Mouse (Mus musculus): ENCODE measurements around the gene Tbc1d15.
"Not testable (repeated sequence)": the region's sequence is repeated elsewhere in the genome, so short reads cannot be mapped to it uniquely, and the experiment has no call there.

Tbc1d15 gene

GRCm38 (mm10) chr10:115248041-115248440 is 3.2 kb downstream of the Tbc1d15 start:
- DNase-seq (ENCODE audit: low read depth in 1 of 2, low spot score in 2 of 2), result no peak

DNA sequence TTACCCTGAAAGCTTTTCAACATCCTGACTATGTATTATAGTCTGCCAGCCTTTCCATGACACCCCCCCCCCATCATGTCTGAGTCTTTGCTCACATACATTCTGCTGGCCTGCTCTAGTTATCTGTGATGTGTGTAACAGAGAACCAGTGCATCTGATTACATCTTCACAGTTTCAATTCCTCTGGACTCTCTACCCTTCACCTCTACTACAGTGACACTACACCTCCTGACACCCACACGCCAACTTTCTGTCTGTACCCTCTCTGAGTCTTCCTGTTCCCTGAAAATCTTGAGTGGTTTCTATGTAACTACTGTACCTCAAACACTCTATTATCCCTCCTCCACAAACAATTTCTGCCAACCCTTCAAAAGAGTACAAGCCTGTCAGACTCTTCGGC is 5.8 kb downstream of the Tbc1d15 start:
- DNase-seq (ENCODE audit: low read depth in 1 of 2, low spot score in 2 of 2), result no peak

DNA sequence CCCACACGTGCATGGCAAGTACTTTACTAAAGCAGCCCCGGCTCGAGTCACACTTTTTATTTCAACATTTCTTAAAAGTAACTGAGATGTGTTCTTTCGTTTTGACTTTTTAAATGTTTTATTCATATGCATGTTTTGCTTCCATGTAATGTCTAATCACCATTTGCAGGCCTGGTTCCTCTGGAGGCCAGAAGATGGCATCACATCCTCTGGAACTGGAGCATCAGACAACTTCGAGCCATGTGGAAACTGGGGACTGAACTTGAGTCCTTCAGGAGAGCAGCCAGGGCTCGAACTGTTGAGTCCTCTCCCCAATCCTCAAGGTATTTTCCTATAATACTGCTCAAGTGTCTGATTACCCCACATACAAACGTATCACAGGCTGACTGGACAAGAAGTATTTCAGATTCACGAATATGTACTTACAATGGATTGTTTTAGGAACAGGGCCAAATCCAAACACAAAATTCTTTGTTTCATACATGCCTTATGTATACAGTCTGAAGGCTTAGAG is 10.1 kb downstream of the Tbc1d15 start:
- no peak for DNase-seq (ENCODE audit: low read depth in 1 of 2, low spot score in 2 of 2)

DNA sequence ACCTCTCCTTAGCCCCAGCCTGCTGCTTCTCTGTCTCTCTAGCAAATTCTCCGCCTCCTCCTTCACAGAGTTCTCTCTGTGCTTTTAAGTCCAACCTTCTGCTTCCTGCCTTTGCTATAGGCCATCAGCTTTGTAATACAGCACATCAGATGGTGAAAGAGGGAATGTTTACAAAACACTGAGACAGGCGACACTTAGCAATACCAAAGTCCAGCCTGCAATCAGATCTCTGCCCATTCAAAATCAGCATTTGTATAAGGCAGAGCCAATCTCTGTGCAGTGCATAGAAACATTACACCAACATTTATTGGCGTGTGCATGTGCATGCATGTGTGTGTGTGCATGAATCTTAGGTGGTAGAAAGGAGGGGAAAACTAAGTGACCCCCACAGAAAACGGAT is 13.3 kb downstream of the Tbc1d15 start:
- DNase-seq (ENCODE audit: low read depth in 1 of 2, low spot score in 2 of 2), result no peak

- no peak for DNase-seq (ENCODE audit: low read depth in 1 of 2, low spot score in 2 of 2)
These were observed 14.5 kb downstream of the Tbc1d15 start for GRCm38 (mm10) chr10:115236733-115237132.

- no peak for DNase-seq (ENCODE audit: low read depth in 1 of 2, low spot score in 2 of 2)
These were observed 15.8 kb downstream of the Tbc1d15 start for GRCm38 (mm10) chr10:115235501-115235900.

- DNase-seq (ENCODE audit: low read depth in 1 of 2, low spot score in 2 of 2), result no peak
These were observed 17.5 kb downstream of the Tbc1d15 start for GRCm38 (mm10) chr10:115233798-115234197.

GRCm38 (mm10) chr10:115232513-115232912 is 18.8 kb downstream of the Tbc1d15 start:
- no peak for DNase-seq (ENCODE audit: low read depth in 1 of 2, low spot score in 2 of 2)

DNA sequence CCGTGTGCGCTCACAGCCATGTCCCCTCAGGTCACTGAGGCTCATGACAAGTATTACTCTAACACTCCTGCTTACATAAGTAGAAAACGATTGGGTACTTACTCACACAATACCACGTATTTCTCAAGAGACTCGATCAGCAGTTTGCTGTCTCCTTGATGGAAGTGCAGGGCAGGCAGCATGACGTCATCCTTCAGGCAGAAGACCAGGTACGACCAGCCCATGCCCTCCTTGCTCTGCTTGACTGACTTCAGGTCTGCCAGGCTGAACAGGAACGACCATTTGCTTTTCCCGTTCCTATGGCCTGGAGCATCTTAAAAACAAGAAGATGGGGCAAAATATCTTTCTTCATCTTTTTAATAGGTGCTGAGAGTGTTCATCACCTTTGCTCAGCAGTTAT is 22.2 kb downstream of the Tbc1d15 start:
- no peak for DNase-seq (ENCODE audit: low read depth in 1 of 2, low spot score in 2 of 2)

GRCm38 (mm10) chr10:115226586-115226985 is 24.7 kb downstream of the Tbc1d15 start:
- no peak for DNase-seq (ENCODE audit: low read depth in 1 of 2, low spot score in 2 of 2)

GRCm38 (mm10) chr10:115223845-115224244 is 27.4 kb downstream of the Tbc1d15 start:
- no peak for DNase-seq (ENCODE audit: low read depth in 1 of 2, low spot score in 2 of 2)

GRCm38 (mm10) chr10:115212916-115213580 is 38.2 kb downstream of the Tbc1d15 start:
- DNase-seq (ENCODE audit: low read depth in 1 of 2, low spot score in 2 of 2), result no peak

GRCm38 (mm10) chr10:115205825-115206224 is 45.4 kb downstream of the Tbc1d15 start:
- DNase-seq (ENCODE audit: low read depth in 1 of 2, low spot score in 2 of 2), result no peak

GRCm38 (mm10) chr10:115205284-115205683 is 46.0 kb downstream of the Tbc1d15 start:
- no peak for DNase-seq (ENCODE audit: low read depth in 1 of 2, low spot score in 2 of 2)

DNA sequence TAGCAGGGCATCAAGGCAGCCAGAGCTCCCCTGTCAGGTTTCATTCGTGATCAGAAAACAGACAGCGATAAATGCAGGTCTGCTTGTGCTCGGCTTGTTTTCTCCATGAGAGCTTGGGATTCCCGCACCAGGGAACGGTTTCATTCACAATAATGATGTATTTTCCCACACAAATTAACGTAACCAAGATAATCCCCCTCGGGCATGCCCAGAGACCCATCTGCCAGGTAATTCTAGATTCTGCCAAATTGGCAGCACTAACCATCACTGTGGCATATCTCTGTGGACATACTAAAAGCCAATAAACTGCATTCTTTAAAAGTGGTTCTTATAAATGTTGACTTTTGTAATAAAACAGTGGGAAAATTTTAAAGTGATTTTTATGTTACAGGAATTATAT is 60.1 kb downstream of the Tbc1d15 start:
- DNase-seq (ENCODE audit: low read depth in 1 of 2, low spot score in 2 of 2), result no peak

DNA sequence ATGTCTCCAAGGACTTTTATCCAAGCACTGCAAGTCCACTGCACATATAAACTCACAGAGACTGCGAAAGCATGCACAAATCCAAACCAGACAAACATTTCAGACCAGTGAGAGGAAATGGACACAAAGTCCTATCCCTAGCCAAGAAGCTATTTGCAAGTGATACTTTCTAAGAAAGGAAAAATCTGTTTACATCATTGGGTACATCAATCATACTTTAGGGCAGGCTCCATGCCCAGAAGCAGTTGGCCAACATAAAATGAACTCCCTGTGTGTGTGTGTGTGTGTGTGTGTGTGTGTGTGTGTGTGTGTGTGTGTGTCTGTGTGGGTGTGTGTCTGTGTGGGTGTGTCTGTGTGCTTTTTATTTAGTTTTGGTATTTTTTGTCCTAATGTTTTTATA is 63.9 kb downstream of the Tbc1d15 start:
- no peak for DNase-seq (ENCODE audit: low read depth in 1 of 2, low spot score in 2 of 2)

DNA sequence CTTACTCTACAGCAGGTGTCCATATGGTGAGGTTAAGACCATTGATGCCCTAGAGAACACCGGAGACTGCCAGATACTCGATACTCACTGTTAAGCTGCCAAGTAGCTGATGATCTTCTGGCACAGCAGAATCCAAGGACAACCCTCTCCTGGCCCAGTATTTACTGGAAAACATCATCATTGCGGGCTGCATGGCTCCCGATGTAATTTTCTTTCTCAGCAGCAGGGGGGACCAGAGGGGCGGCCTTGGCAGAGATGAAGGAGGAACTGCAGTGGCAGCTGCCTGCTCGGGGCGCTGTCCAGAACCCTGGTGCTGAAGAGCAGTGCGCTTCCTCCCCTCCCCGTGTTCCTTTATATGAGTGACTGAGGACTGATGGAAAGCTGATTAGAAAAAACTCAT is 66.6 kb downstream of the Tbc1d15 start, which contains the start of gene Tph2:
Tph2 (minus strand) TSS at position 326 of the 400 bp plus-strand sequence.
- peak; percentile 41 to 67 for DNase-seq (ENCODE audit: low read depth in 1 of 2, low spot score in 2 of 2)

- DNase-seq (ENCODE audit: low read depth in 1 of 2, low spot score in 2 of 2), result no peak
These were observed 70.2 kb downstream of the Tbc1d15 start for GRCm38 (mm10) chr10:115181034-115181433.

DNA sequence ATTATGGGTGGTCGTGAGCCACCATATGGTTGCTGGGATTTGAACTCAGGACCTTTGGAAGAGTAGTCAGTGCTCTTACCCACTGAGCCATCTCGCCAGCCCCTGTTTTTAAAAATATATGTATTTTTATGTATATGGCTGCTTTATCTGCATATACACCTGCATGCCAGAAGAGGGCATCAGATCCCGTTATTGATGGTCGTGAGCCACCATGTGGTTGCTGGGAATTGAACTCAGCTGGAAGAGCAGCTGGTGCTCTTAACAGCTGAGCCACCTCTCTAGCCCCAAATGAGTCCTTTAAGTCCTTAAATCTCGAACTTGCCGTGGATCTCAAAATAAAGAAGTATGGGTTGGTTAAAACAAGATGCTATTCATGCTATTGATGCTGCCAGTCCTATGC is 73.2 kb downstream of the Tbc1d15 start:
- not testable (repeated sequence) for DNase-seq (ENCODE audit: low read depth in 1 of 2, low spot score in 2 of 2)

GRCm38 (mm10) chr10:115175591-115175991 is 75.7 kb downstream of the Tbc1d15 start:
- no peak for DNase-seq (ENCODE audit: low read depth in 1 of 2, low spot score in 2 of 2)

DNA sequence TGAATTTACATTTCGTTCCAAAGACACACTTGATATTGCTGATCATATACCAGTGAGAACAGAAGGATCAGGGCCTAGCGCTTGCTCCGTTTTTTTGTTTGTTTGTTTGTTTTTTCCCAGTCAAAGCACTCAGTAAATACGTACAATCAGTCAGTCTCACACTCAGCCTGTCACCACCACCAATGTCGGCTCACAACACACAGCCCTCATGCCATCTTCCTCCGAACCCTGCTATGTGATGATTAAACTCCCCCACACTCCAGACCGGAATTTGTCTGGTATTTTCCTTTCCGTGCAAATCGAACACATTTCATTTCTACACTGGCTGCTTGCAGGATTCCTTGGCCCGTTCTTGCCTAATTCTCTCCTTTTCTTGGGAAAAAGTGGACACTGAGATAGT is 77.9 kb downstream of the Tbc1d15 start:
- DNase-seq (ENCODE audit: low read depth in 1 of 2, low spot score in 2 of 2), result no peak

DNA sequence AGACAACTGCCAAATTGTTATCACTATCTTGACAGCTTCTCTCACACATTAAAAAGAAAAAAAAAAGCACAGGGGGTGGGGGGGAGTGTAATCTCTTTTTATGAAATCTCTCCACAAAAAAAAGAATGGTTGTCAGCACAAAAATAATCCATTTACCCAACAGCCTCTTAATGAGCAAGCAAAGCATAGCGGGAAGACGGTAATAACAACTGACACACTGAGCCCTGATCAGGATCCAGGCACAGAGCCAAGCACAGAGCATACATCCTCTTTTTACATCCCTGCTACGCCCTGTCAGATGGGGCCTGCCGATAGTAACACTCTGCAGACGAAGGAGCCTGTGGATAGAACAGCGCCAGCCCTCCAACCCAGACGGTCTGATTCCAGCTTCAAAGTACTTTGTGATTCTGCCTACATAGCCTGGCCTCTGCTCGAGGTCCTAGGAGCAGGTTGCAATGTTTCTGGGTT is 79.9 kb downstream of the Tbc1d15 start:
- peak; percentile 61 for DNase-seq (ENCODE audit: low read depth in 1 of 2, low spot score in 2 of 2)

Data from monocyte, adult 2 months (primary cell).